In the genomic region with DNA sequence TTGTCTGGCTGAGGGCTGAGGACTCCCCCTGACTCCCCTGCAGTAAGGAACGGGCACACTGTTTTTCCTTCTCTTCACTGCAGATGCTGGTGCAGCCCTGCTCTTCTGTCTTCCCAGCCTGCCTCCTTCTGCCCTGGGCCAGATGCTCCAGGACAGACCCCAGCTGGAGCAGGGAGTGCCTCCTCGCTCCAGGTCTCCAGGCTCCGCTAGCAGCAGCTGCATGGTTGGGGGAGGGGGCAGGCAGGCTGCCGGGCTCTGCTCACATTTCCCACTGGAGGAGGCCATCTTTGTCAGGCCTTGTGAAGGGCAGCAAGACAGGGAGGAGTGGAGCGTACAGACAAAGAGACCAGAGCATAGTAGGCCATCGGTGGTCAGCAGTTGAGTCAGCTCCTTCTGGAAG, we compare ENCODE assay signal across 9 mouse cellular contexts. TPM values are rescaled to one million over a fixed set of nuclear protein-coding genes. Genes with fewer than 3 reads are reported as not detected.
DNase-seq lines count a peak whose midpoint lies in the region; ATAC-seq lines count a peak whose summit lies in the region.
"Had no signal": no experiment of that assay in that cellular context is flagged by ENCODE, and none has a peak within 500 bp of the region (broad histone marks: within the 10 kb centered on the region; RNA-seq: fewer than 3 reads in every experiment).

No protein-coding gene starts in this region.

- 0 out of 2 replicates have a peak, but pooled peaks have one; percentile 23 for ATAC-seq in embryonic facial prominence, embryonic 12.5 days (ENCODE audit: insufficient number of reproducible peaks, insufficient read depth, low FRiP score, low TSS enrichment)
- ATAC-seq in hindbrain, embryonic 15.5 days (ENCODE audit: low FRiP score, low read depth): 0 out of 2 replicates have a peak, but pooled peaks have one; percentile 4
- ATAC-seq in neural tube, embryonic 14.5 days (ENCODE audit: low read depth): peak; percentile 32; the same call in 1 of the 2 replicates
- ATAC-seq in activated CD4-positive, CD25-positive, alpha-beta regulatory T cell, adult 4 months: no peak

- intact Hi-C loops in heart, postnatal 14 days (cut with DNase I): no loop called here

- H3K4me3 ChIP-seq in embryonic facial prominence, embryonic 12.5 days: no peak overlapping the region
- H3K4me3 ChIP-seq in hindbrain, embryonic 15.5 days: peak overlapping the region; percentile 74
- peak overlapping the region; percentile 68 for H3K4me3 ChIP-seq in neural tube, embryonic 14.5 days (ENCODE audit: low read depth, low read length)
- H3K4me3 ChIP-seq: lung, embryonic 15.5 days had no signal

- H3K9me3 ChIP-seq in embryonic facial prominence, embryonic 12.5 days: no peaks in the 10 kb centered on the region
- H3K9me3 ChIP-seq in hindbrain, embryonic 15.5 days: no peaks in the 10 kb centered on the region
- H3K9me3 ChIP-seq in neural tube, embryonic 14.5 days (ENCODE audit: control insufficient read depth, low read length): no peaks in the 10 kb centered on the region
- H3K9me3 ChIP-seq: lung, embryonic 15.5 days had no signal

- peak; percentile 68 to 73 for DNase-seq in cerebellum, postnatal 10 days
- no peak for DNase-seq in cerebellum, adult 8-10 months
- DNase-seq in heart, postnatal 14 days: no peak
- no peak for DNase-seq in frontal cortex, postnatal 25 days (ENCODE audit: low spot score in 2 of 2)

- peaks cover 14% of the 10 kb centered on the region for H3K4me1 ChIP-seq in embryonic facial prominence, embryonic 12.5 days
- peaks cover 26% of the 10 kb centered on the region for H3K4me1 ChIP-seq in hindbrain, embryonic 15.5 days (replicated peaks)
- peaks cover 15% of the 10 kb centered on the region; the same call in 1 of the 2 replicates for H3K4me1 ChIP-seq in neural tube, embryonic 14.5 days (ENCODE audit: control insufficient read depth, insufficient read depth, low read length)

- H3K9ac ChIP-seq in embryonic facial prominence, embryonic 12.5 days: no peak overlapping the region
- H3K9ac ChIP-seq in hindbrain, embryonic 15.5 days: peak overlapping the region; percentile 59
- peak overlapping the region; percentile 96 for H3K9ac ChIP-seq in neural tube, embryonic 14.5 days (replicated peaks; ENCODE audit: low read depth, low read length)
- H3K9ac ChIP-seq: lung, embryonic 15.5 days had no signal

- WGBS in embryonic facial prominence, embryonic 12.5 days: 20% methylated on average over 6 of the region's 6 CpGs
- 3% methylated on average over 6 of the region's 6 CpGs for WGBS in hindbrain, embryonic 15.5 days
- 3% methylated on average over 6 of the region's 6 CpGs for WGBS in neural tube, embryonic 14.5 days

- H3K36me3 ChIP-seq in embryonic facial prominence, embryonic 12.5 days: no peaks in the 10 kb centered on the region
- peaks cover 41% of the 10 kb centered on the region for H3K36me3 ChIP-seq in hindbrain, embryonic 15.5 days
- H3K36me3 ChIP-seq in neural tube, embryonic 14.5 days (ENCODE audit: control insufficient read depth, insufficient read depth, low read length): peaks cover 41% of the 10 kb centered on the region
- H3K36me3 ChIP-seq: lung, embryonic 15.5 days had no signal

- peaks cover 39% of the 10 kb centered on the region for H3K27me3 ChIP-seq in embryonic facial prominence, embryonic 12.5 days
- no peaks in the 10 kb centered on the region for H3K27me3 ChIP-seq in hindbrain, embryonic 15.5 days
- peaks cover 6% of the 10 kb centered on the region; the same call in 1 of the 2 replicates for H3K27me3 ChIP-seq in neural tube, embryonic 14.5 days (ENCODE audit: control insufficient read depth, insufficient read depth, low read length)

- 0 out of 2 replicates have a peak overlapping the region, but pooled peaks have one; percentile 19 for H3K4me2 ChIP-seq in embryonic facial prominence, embryonic 12.5 days (replicated peaks)
- peak overlapping the region; percentile 78 for H3K4me2 ChIP-seq in hindbrain, embryonic 15.5 days
- peak overlapping the region; percentile 71 for H3K4me2 ChIP-seq in neural tube, embryonic 14.5 days (ENCODE audit: low read depth, low read length)
- H3K4me2 ChIP-seq: lung, embryonic 15.5 days had no signal

- 0 out of 2 replicates have a peak overlapping the region, but pooled peaks have one; percentile 11 for H3K27ac ChIP-seq in embryonic facial prominence, embryonic 12.5 days
- peak overlapping the region; percentile 82 for H3K27ac ChIP-seq in hindbrain, embryonic 15.5 days (replicated peaks)
- H3K27ac ChIP-seq in neural tube, embryonic 14.5 days (ENCODE audit: low read depth, low read length): peak overlapping the region; percentile 81
- H3K27ac ChIP-seq: lung, embryonic 15.5 days had no signal

RNA-seq across cellular contexts. Expression of a gene that starts 4.4 kb away (rescaled TPM):
- 75.2 and 76.1 TPM in 2 replicates for polyA plus RNA-seq in embryonic facial prominence, embryonic 12.5 days (2016; fragmentation: Nextera tagmentation; extraction: Ambion mirVana)
- polyA plus RNA-seq in hindbrain, embryonic 15.5 days (2015; fragmentation: Nextera tagmentation; extraction: Ambion mirVana): 74.1 and 81.2 TPM in 2 replicates
- polyA plus RNA-seq in neural tube, embryonic 14.5 days (2014; fragmentation: Nextera tagmentation; extraction: Ambion mirVana): 72.0 and 80.3 TPM in 2 replicates
- 10 to 100 TPM; 64.9 to 75.1 TPM for total RNA-seq in heart, postnatal 14 days (2021)
- polyA plus RNA-seq in activated CD4-positive, CD25-positive, alpha-beta regulatory T cell, adult 4 months (2017; shearing (Covaris generic)): 10 to 100 TPM; 22.6 to 25.4 TPM

RNA-seq across cellular contexts. Expression of a gene that starts 4.8 kb away (rescaled TPM):
- polyA plus RNA-seq in embryonic facial prominence, embryonic 12.5 days (2016; fragmentation: Nextera tagmentation; extraction: Ambion mirVana): 39.4 and 50.5 TPM in 2 replicates
- 526 and 612 TPM in 2 replicates for polyA plus RNA-seq in hindbrain, embryonic 15.5 days (2015; fragmentation: Nextera tagmentation; extraction: Ambion mirVana)
- 535 and 653 TPM in 2 replicates for polyA plus RNA-seq in neural tube, embryonic 14.5 days (2014; fragmentation: Nextera tagmentation; extraction: Ambion mirVana)
- total RNA-seq in heart, postnatal 14 days (2021): not detected
- polyA plus RNA-seq in activated CD4-positive, CD25-positive, alpha-beta regulatory T cell, adult 4 months (2017; shearing (Covaris generic)): not detected

RNA-seq across cellular contexts. Expression of a gene that starts 31.4 kb away (rescaled TPM):
- 31.5 and 31.7 TPM in 2 replicates for polyA plus RNA-seq in embryonic facial prominence, embryonic 12.5 days (2016; fragmentation: Nextera tagmentation; extraction: Ambion mirVana)
- polyA plus RNA-seq in hindbrain, embryonic 15.5 days (2015; fragmentation: Nextera tagmentation; extraction: Ambion mirVana): 29.3 and 33.4 TPM in 2 replicates
- 45.0 and 46.9 TPM in 2 replicates for polyA plus RNA-seq in neural tube, embryonic 14.5 days (2014; fragmentation: Nextera tagmentation; extraction: Ambion mirVana)
- total RNA-seq in heart, postnatal 14 days (2021): 1 to 10 TPM; 2.8 to 2.9 TPM
- 1 to 10 TPM; 6.5 to 8.6 TPM for polyA plus RNA-seq in activated CD4-positive, CD25-positive, alpha-beta regulatory T cell, adult 4 months (2017; shearing (Covaris generic))

RNA-seq across cellular contexts. Expression of a gene that starts 48.2 kb away (rescaled TPM):
- polyA plus RNA-seq in embryonic facial prominence, embryonic 12.5 days (2016; fragmentation: Nextera tagmentation; extraction: Ambion mirVana): 11.9 and 12.4 TPM in 2 replicates
- polyA plus RNA-seq in hindbrain, embryonic 15.5 days (2015; fragmentation: Nextera tagmentation; extraction: Ambion mirVana): 5.8 and 5.9 TPM in 2 replicates
- 7.7 and 9.8 TPM in 2 replicates for polyA plus RNA-seq in neural tube, embryonic 14.5 days (2014; fragmentation: Nextera tagmentation; extraction: Ambion mirVana)
- 1 to 10 TPM; 3.6 to 3.8 TPM for total RNA-seq in heart, postnatal 14 days (2021)
- 1 to 10 TPM; 1.9 to 2.9 TPM for polyA plus RNA-seq in activated CD4-positive, CD25-positive, alpha-beta regulatory T cell, adult 4 months (2017; shearing (Covaris generic))

Comparison
In these comparisons a context has a peak if more than half of its experiments do, and no peak if none do; other contexts are left out.
1. DNase-seq: peak in cerebellum, postnatal 10 days (2 of 2); none in cerebellum, adult 8-10 months (single experiment), heart, postnatal 14 days (0 of 2) and frontal cortex, postnatal 25 days (0 of 2).
2. H3K27ac ChIP-seq: peak in every context shown above with its lines; median percentile 82 in hindbrain, embryonic 15.5 days; 81 in neural tube, embryonic 14.5 days; 11 in embryonic facial prominence, embryonic 12.5 days.
3. H3K4me2 ChIP-seq: peak in every context shown above with its lines; median percentile 78 in hindbrain, embryonic 15.5 days; 71 in neural tube, embryonic 14.5 days; 19 in embryonic facial prominence, embryonic 12.5 days.
4. RNA of a gene that starts 4.8 kb away (polyA plus RNA-seq): 526 to 612 TPM in hindbrain, embryonic 15.5 days, 535 to 653 TPM in neural tube, embryonic 14.5 days and 39.4 to 50.5 TPM in embryonic facial prominence, embryonic 12.5 days; not detected in activated CD4-positive, CD25-positive, alpha-beta regulatory T cell, adult 4 months; every median in the first group is over 10 times any median in the second.